Mouse (Mus musculus) gastrocnemius, adult 18-20 months (tissue): ENCODE measurements around the gene Ankrd55. TPM values are rescaled to one million over a fixed set of nuclear protein-coding genes. Genes with fewer than 3 reads are reported as not detected.
"Not testable (repeated sequence)": the region's sequence is repeated elsewhere in the genome, so short reads cannot be mapped to it uniquely, and the experiment has no call there.

Source experiments
- DNase-seq: peaks from one replicate; pipeline ENCODE4 v3.0.0; 2021; ENCODE audit warnings: low spot score
- total RNA-seq, 2 experiments: library from RNA; stranded (reverse); gene quantifications; 2 replicates each; pipeline ENCODE4 v1.2.3; 2021

The Ankrd55 gene
- total RNA-seq, 2 experiments from 2014 or later, result 0.18 to 0.19 TPM

- no peak for DNase-seq
These were observed 123.1 kb downstream of the Ankrd55 start for GRCm38 (mm10) chr13:112411216-112411822.

- no peak for DNase-seq
These were observed 124.0 kb downstream of the Ankrd55 start for GRCm38 (mm10) chr13:112412251-112412650.

- no peak for DNase-seq
These were observed 124.6 kb downstream of the Ankrd55 start for GRCm38 (mm10) chr13:112412824-112413223.

GRCm38 (mm10) chr13:112413611-112414010 is 125.4 kb downstream of the Ankrd55 start:
- DNase-seq, result no peak

- no peak for DNase-seq
These were observed 127.6 kb downstream of the Ankrd55 start for GRCm38 (mm10) chr13:112415896-112416295.

GRCm38 (mm10) chr13:112416410-112417162 is 128.3 kb downstream of the Ankrd55 start:
- DNase-seq, result no peak

- no peak for DNase-seq
These were observed 128.9 kb downstream of the Ankrd55 start for GRCm38 (mm10) chr13:112417163-112417523.

- no peak for DNase-seq
These were observed 129.7 kb downstream of the Ankrd55 start for GRCm38 (mm10) chr13:112417861-112418423.

- DNase-seq, result no peak
These were observed 130.3 kb downstream of the Ankrd55 start for GRCm38 (mm10) chr13:112418595-112418994.

- DNase-seq, result no peak
These were observed 136.0 kb downstream of the Ankrd55 start for GRCm38 (mm10) chr13:112424212-112424611.

GRCm38 (mm10) chr13:112424635-112425034 is 136.4 kb downstream of the Ankrd55 start:
- DNase-seq, result no peak

- no peak for DNase-seq
These were observed 137.0 kb downstream of the Ankrd55 start for GRCm38 (mm10) chr13:112425181-112425654.

- DNase-seq, result no peak
These were observed 138.2 kb downstream of the Ankrd55 start for GRCm38 (mm10) chr13:112426265-112427135.

- not testable (repeated sequence) for DNase-seq
These were observed 138.9 kb downstream of the Ankrd55 start for GRCm38 (mm10) chr13:112427136-112427470.

- DNase-seq, result no peak
These were observed 139.3 kb downstream of the Ankrd55 start for GRCm38 (mm10) chr13:112427521-112427920.

- no peak for DNase-seq
These were observed 145.0 kb downstream of the Ankrd55 start for GRCm38 (mm10) chr13:112433271-112433670.

Other genes with a start within 250 kb of the Ankrd55 start
- 100 to 1,000 TPM; 162 to 172 TPM for gene Il6st, start 175.6 kb downstream of the Ankrd55 start, total RNA-seq